In genomic region chr7:127065538-127065937, GRCm38 (mm10) we compare ENCODE assay signal across 36 mouse cellular contexts. TPM values are rescaled to one million over a fixed set of nuclear protein-coding genes. Genes with fewer than 3 reads are reported as not detected.
DNase-seq lines count a peak whose midpoint lies in the region; ATAC-seq and TF ChIP-seq lines count a peak whose summit lies in the region.
"Had no signal": no experiment of that assay in that cellular context is flagged by ENCODE, and none has a peak within 500 bp of the region (broad histone marks: within the 10 kb centered on the region; RNA-seq: fewer than 3 reads in every experiment).

No protein-coding gene starts in this region.

- 84% methylated on average over 6 of the region's 6 CpGs for WGBS in intestine, postnatal 0 days
- 84% methylated on average over 6 of the region's 6 CpGs for WGBS in intestine, embryonic 16.5 days
- WGBS in lung, postnatal 0 days, result 82% methylated on average over 6 of the region's 6 CpGs
- WGBS in stomach, postnatal 0 days, result 86% methylated on average over 6 of the region's 6 CpGs

- no peak overlapping the region for H3K4me2 ChIP-seq in intestine, postnatal 0 days (replicated peaks; ENCODE audit: low read depth)
- no peak overlapping the region for H3K4me2 ChIP-seq in intestine, embryonic 16.5 days (ENCODE audit: low read depth, low read length)
- H3K4me2 ChIP-seq in lung, postnatal 0 days (replicated peaks; ENCODE audit: low read depth, low read length), result no peak overlapping the region
- H3K4me2 ChIP-seq in stomach, postnatal 0 days (replicated peaks; ENCODE audit: low read depth), result no peak overlapping the region
- H3K4me2 ChIP-seq: embryonic facial prominence, embryonic 13.5 days; forebrain, embryonic 12.5 days; heart, embryonic 15.5 days; hindbrain, embryonic 12.5 days; intestine, embryonic 15.5 days; liver, embryonic 13.5 days; lung, embryonic 15.5 days; stomach, embryonic 15.5 days had no signal

- peak; percentile 24; the same call in 1 of the 2 replicates for TF ChIP-seq CTCF in intestine, postnatal 0 days (IDR thresholded peaks at IDR 0.05; ENCODE audit: low read depth)
- TF ChIP-seq CTCF in lung, postnatal 0 days (IDR thresholded peaks at IDR 0.05), result peak; percentile 23
- TF ChIP-seq CTCF in stomach, postnatal 0 days (IDR thresholded peaks at IDR 0.05; ENCODE audit: low read depth), result peak; percentile 15; the same call in 1 of the 2 replicates

- no peak overlapping the region for H3K9ac ChIP-seq in intestine, postnatal 0 days (ENCODE audit: low read depth, low read length)
- H3K9ac ChIP-seq in intestine, embryonic 16.5 days (ENCODE audit: low read depth, low read length), result no peak overlapping the region
- H3K9ac ChIP-seq in lung, postnatal 0 days (replicated peaks; ENCODE audit: low read depth), result no peak overlapping the region
- H3K9ac ChIP-seq in stomach, postnatal 0 days (ENCODE audit: low read length), result no peak overlapping the region
- H3K9ac ChIP-seq: embryonic facial prominence, embryonic 13.5 days; forebrain, embryonic 12.5 days; forebrain, postnatal 0 days; heart, embryonic 15.5 days; hindbrain, embryonic 12.5 days; intestine, embryonic 15.5 days; liver, embryonic 13.5 days; lung, embryonic 15.5 days; stomach, embryonic 15.5 days had no signal

- no peak for DNase-seq in lung, postnatal 0 days (ENCODE audit: low spot score)
- DNase-seq in lung, postnatal 14 days, result no peak
- peak; percentile 45 for DNase-seq in ZHBTc4 (ENCODE audit: low read depth, low spot score)
- DNase-seq in stomach, postnatal 0 days (ENCODE audit: low spot score), result no peak
- no peak for DNase-seq in cerebellum, postnatal 4 days (ENCODE audit: low spot score in 2 of 2)
- no peak for DNase-seq in embryo, embryonic 10.5 days (ENCODE audit: low spot score)
- DNase-seq: adrenal gland, postnatal 25 days; cerebellum, adult 8-10 months; cerebellum, postnatal 36 days; forebrain, postnatal 0 days; gastrocnemius, postnatal 10 days; kidney, postnatal 14 days; layer of hippocampus, adult 9-11 months; liver, embryonic 13.5 days; midbrain, embryonic 14.5 days; retina, postnatal 1 day; right cerebral cortex, postnatal 14 days; thymus, adult 18-20 months; thymus, postnatal 25 days had no signal

- no peaks in the 10 kb centered on the region for H3K4me1 ChIP-seq in intestine, postnatal 0 days (replicated peaks; ENCODE audit: control insufficient read depth, insufficient read depth, low read length)
- no peaks in the 10 kb centered on the region for H3K4me1 ChIP-seq in intestine, embryonic 16.5 days (ENCODE audit: control insufficient read depth, insufficient read depth, low read length)
- H3K4me1 ChIP-seq in lung, postnatal 0 days (ENCODE audit: insufficient read depth, low read depth, low read length), result no peaks in the 10 kb centered on the region
- H3K4me1 ChIP-seq in stomach, postnatal 0 days (replicated peaks; ENCODE audit: control insufficient read depth, insufficient read depth), result no peaks in the 10 kb centered on the region
- H3K4me1 ChIP-seq: embryonic facial prominence, embryonic 13.5 days; forebrain, embryonic 12.5 days; heart, embryonic 10.5 days; heart, embryonic 15.5 days; hindbrain, embryonic 12.5 days; intestine, embryonic 15.5 days; liver, embryonic 13.5 days; stomach, embryonic 15.5 days had no signal

- no peak for TF ChIP-seq EP300 in lung, postnatal 0 days (IDR thresholded peaks at IDR 0.05)
- no peak for TF ChIP-seq EP300 in stomach, postnatal 0 days (optimal IDR thresholded peaks at IDR 0.05)

- H3K9me3 ChIP-seq in intestine, postnatal 0 days (ENCODE audit: control insufficient read depth), result no peaks in the 10 kb centered on the region
- H3K9me3 ChIP-seq in intestine, embryonic 16.5 days (ENCODE audit: control insufficient read depth, low read length), result no peaks in the 10 kb centered on the region
- no peaks in the 10 kb centered on the region for H3K9me3 ChIP-seq in lung, postnatal 0 days (ENCODE audit: low read length)
- H3K9me3 ChIP-seq in stomach, postnatal 0 days (ENCODE audit: control insufficient read depth, low read length), result no peaks in the 10 kb centered on the region
- H3K9me3 ChIP-seq: embryonic facial prominence, embryonic 13.5 days; forebrain, embryonic 12.5 days; heart, embryonic 10.5 days; heart, embryonic 15.5 days; hindbrain, embryonic 12.5 days; intestine, embryonic 15.5 days; liver, embryonic 13.5 days; lung, embryonic 15.5 days; stomach, embryonic 15.5 days had no signal

- no peak for ATAC-seq in intestine, postnatal 0 days
- no peak for ATAC-seq in intestine, embryonic 16.5 days
- no peak for ATAC-seq in lung, postnatal 0 days
- ATAC-seq in stomach, postnatal 0 days (ENCODE audit: low FRiP score, low TSS enrichment), result no peak
- ATAC-seq: forebrain, postnatal 0 days; hindbrain, postnatal 0 days; intestine, embryonic 15.5 days; Patski had no signal

- H3K27ac ChIP-seq in intestine, postnatal 0 days (ENCODE audit: low read depth, low read length), result no peak overlapping the region
- H3K27ac ChIP-seq in intestine, embryonic 16.5 days (ENCODE audit: low read length), result no peak overlapping the region
- no peak overlapping the region for H3K27ac ChIP-seq in lung, postnatal 0 days (ENCODE audit: low read length)
- H3K27ac ChIP-seq in stomach, postnatal 0 days (replicated peaks), result no peak overlapping the region
- H3K27ac ChIP-seq: embryonic facial prominence, embryonic 13.5 days; forebrain, embryonic 12.5 days; heart, embryonic 10.5 days; heart, embryonic 15.5 days; hindbrain, embryonic 12.5 days; hindbrain, postnatal 0 days; intestine, embryonic 15.5 days; liver, embryonic 13.5 days; lung, embryonic 15.5 days; macrophage; stomach, embryonic 15.5 days had no signal

- no peaks in the 10 kb centered on the region for H3K27me3 ChIP-seq in intestine, postnatal 0 days (replicated peaks; ENCODE audit: control insufficient read depth, insufficient read depth, low read length)
- H3K27me3 ChIP-seq in intestine, embryonic 16.5 days (replicated peaks; ENCODE audit: control insufficient read depth, insufficient read depth, low read length), result no peaks in the 10 kb centered on the region
- H3K27me3 ChIP-seq in lung, postnatal 0 days (replicated peaks; ENCODE audit: insufficient read depth, low read length), result no peaks in the 10 kb centered on the region
- H3K27me3 ChIP-seq in stomach, postnatal 0 days (ENCODE audit: control insufficient read depth, insufficient read depth, low read length), result no peaks in the 10 kb centered on the region
- H3K27me3 ChIP-seq: embryonic facial prominence, embryonic 13.5 days; forebrain, embryonic 12.5 days; heart, embryonic 15.5 days; hindbrain, embryonic 12.5 days; lung, embryonic 15.5 days; Patski; stomach, embryonic 15.5 days had no signal

- no peaks in the 10 kb centered on the region for H3K36me3 ChIP-seq in intestine, postnatal 0 days (ENCODE audit: control insufficient read depth, insufficient read depth)
- no peaks in the 10 kb centered on the region for H3K36me3 ChIP-seq in intestine, embryonic 16.5 days (ENCODE audit: control insufficient read depth, insufficient read depth, low read length)
- H3K36me3 ChIP-seq in lung, postnatal 0 days (ENCODE audit: insufficient read depth, low read length), result no peaks in the 10 kb centered on the region
- H3K36me3 ChIP-seq in stomach, postnatal 0 days (ENCODE audit: control insufficient read depth, insufficient read depth, low read length), result no peaks in the 10 kb centered on the region
- H3K36me3 ChIP-seq: embryonic facial prominence, embryonic 13.5 days; forebrain, embryonic 12.5 days; heart, embryonic 10.5 days; heart, embryonic 15.5 days; hindbrain, embryonic 12.5 days; intestine, embryonic 15.5 days; liver, embryonic 13.5 days; lung, embryonic 15.5 days; stomach, embryonic 15.5 days had no signal

- no peak overlapping the region for H3K4me3 ChIP-seq in intestine, postnatal 0 days (ENCODE audit: low read depth, low read length)
- no peak overlapping the region for H3K4me3 ChIP-seq in intestine, embryonic 16.5 days (ENCODE audit: low read length)
- no peak overlapping the region for H3K4me3 ChIP-seq in lung, postnatal 0 days (ENCODE audit: low read depth, low read length)
- no peak overlapping the region for H3K4me3 ChIP-seq in stomach, postnatal 0 days (ENCODE audit: low read depth, low read length)
- H3K4me3 ChIP-seq: embryonic facial prominence, embryonic 13.5 days; erythroblast, embryonic 14.5 days; forebrain, embryonic 12.5 days; heart, embryonic 10.5 days; heart, embryonic 15.5 days; hindbrain, embryonic 12.5 days; intestine, embryonic 15.5 days; liver, embryonic 13.5 days; lung, embryonic 15.5 days; stomach, embryonic 15.5 days had no signal

RNA-seq across cellular contexts. Expression of gene Zg16, which starts 21.6 kb away (rescaled TPM):
- polyA plus RNA-seq in intestine, postnatal 0 days (2015; fragmentation: Nextera tagmentation; extraction: Ambion mirVana), result 175 and 225 TPM in 2 replicates
- 37.2 and 69.9 TPM in 2 replicates for polyA plus RNA-seq in intestine, embryonic 16.5 days (2015; fragmentation: Nextera tagmentation; extraction: Ambion mirVana)
- polyA plus RNA-seq in lung, postnatal 0 days (2015; fragmentation: Nextera tagmentation; extraction: Ambion mirVana), result 0.20 and 0.30 TPM in 2 replicates
- polyA plus RNA-seq in stomach, postnatal 0 days (2015; fragmentation: Nextera tagmentation; extraction: Ambion mirVana), result 1.8 and 2.0 TPM in 2 replicates
- polyA plus RNA-seq: embryonic facial prominence, embryonic 13.5 days; erythroblast, embryonic 14.5 days; forebrain, embryonic 12.5 days; forebrain, postnatal 0 days; heart, embryonic 10.5 days; heart, embryonic 15.5 days; hindbrain, embryonic 12.5 days; hindbrain, postnatal 0 days; kidney, embryonic 14.5 days; limb, embryonic 11.5 days; liver, embryonic 13.5 days; lung, embryonic 15.5 days; macrophage; midbrain, embryonic 14.5 days; neural tube, embryonic 14.5 days; Patski had no signal

RNA-seq across cellular contexts. Expression of gene Kif22, which starts 23.3 kb away (rescaled TPM):
- polyA plus RNA-seq in intestine, postnatal 0 days (2015; fragmentation: Nextera tagmentation; extraction: Ambion mirVana), result 24.0 and 24.2 TPM in 2 replicates
- polyA plus RNA-seq in intestine, embryonic 16.5 days (2015; fragmentation: Nextera tagmentation; extraction: Ambion mirVana), result 87.5 and 100 TPM in 2 replicates
- polyA plus RNA-seq in lung, postnatal 0 days (2015; fragmentation: Nextera tagmentation; extraction: Ambion mirVana), result 7.0 and 9.2 TPM in 2 replicates
- 20.8 and 24.4 TPM in 2 replicates for polyA plus RNA-seq in stomach, postnatal 0 days (2015; fragmentation: Nextera tagmentation; extraction: Ambion mirVana)

RNA-seq across cellular contexts. Expression of gene AI467606, which starts 25.6 kb away (rescaled TPM):
- 5.2 and 5.8 TPM in 2 replicates for polyA plus RNA-seq in intestine, postnatal 0 days (2015; fragmentation: Nextera tagmentation; extraction: Ambion mirVana)
- 7.4 and 7.7 TPM in 2 replicates for polyA plus RNA-seq in intestine, embryonic 16.5 days (2015; fragmentation: Nextera tagmentation; extraction: Ambion mirVana)
- 14.6 and 16.0 TPM in 2 replicates for polyA plus RNA-seq in lung, postnatal 0 days (2015; fragmentation: Nextera tagmentation; extraction: Ambion mirVana)
- polyA plus RNA-seq in stomach, postnatal 0 days (2015; fragmentation: Nextera tagmentation; extraction: Ambion mirVana), result 4.0 and 4.1 TPM in 2 replicates

RNA-seq across cellular contexts. Expression of gene Maz, which starts 38.7 kb away (rescaled TPM):
- 32.6 and 33.9 TPM in 2 replicates for polyA plus RNA-seq in intestine, postnatal 0 days (2015; fragmentation: Nextera tagmentation; extraction: Ambion mirVana)
- polyA plus RNA-seq in intestine, embryonic 16.5 days (2015; fragmentation: Nextera tagmentation; extraction: Ambion mirVana), result 35.7 and 42.1 TPM in 2 replicates
- polyA plus RNA-seq in lung, postnatal 0 days (2015; fragmentation: Nextera tagmentation; extraction: Ambion mirVana), result 36.1 and 37.0 TPM in 2 replicates
- polyA plus RNA-seq in stomach, postnatal 0 days (2015; fragmentation: Nextera tagmentation; extraction: Ambion mirVana), result 21.3 and 25.5 TPM in 2 replicates

RNA-seq across cellular contexts. Expression of gene Prrt2, which starts 44.5 kb away (rescaled TPM):
- polyA plus RNA-seq in intestine, postnatal 0 days (2015; fragmentation: Nextera tagmentation; extraction: Ambion mirVana), result 2.5 and 2.7 TPM in 2 replicates
- polyA plus RNA-seq in intestine, embryonic 16.5 days (2015; fragmentation: Nextera tagmentation; extraction: Ambion mirVana), result 2.9 and 3.8 TPM in 2 replicates
- polyA plus RNA-seq in lung, postnatal 0 days (2015; fragmentation: Nextera tagmentation; extraction: Ambion mirVana), result 1.0 and 1.3 TPM in 2 replicates
- polyA plus RNA-seq in stomach, postnatal 0 days (2015; fragmentation: Nextera tagmentation; extraction: Ambion mirVana), result 1.7 and 2.9 TPM in 2 replicates
- polyA plus RNA-seq: macrophage had no signal

Comparison
In these comparisons a context has a peak if more than half of its experiments do, and no peak if none do; other contexts are left out.
1. RNA of gene Zg16, which starts 21.6 kb away (polyA plus RNA-seq): 175 to 225 TPM in intestine, postnatal 0 days and 37.2 to 69.9 TPM in intestine, embryonic 16.5 days; 1.8 to 2.0 TPM in stomach, postnatal 0 days and 0.20 to 0.30 TPM in lung, postnatal 0 days; every median in the first group is over 10 times any median in the second.
2. Peak in every context shown above with its lines, with median percentiles within 50 percentile points of each other: CTCF ChIP-seq.